Mouse (Mus musculus) lung, adult 2 months (tissue): Measurements from ENCODE around the gene Rnf181.

Experiments
- CTCF ChIP-seq: fragments of 200-500 bp; IDR thresholded peaks from 2 replicates; pipeline ENCODE4 v1.5.1; 2011; ENCODE audit warnings: mild to moderate bottlenecking, low read length, control low read depth; ENCODE audit not compliant: insufficient read depth
- POLR2A ChIP-seq: fragments of 200-500 bp; IDR thresholded peaks from 2 replicates; pipeline ENCODE4 v1.6.1; 2011; ENCODE audit warnings: low read depth, mild to moderate bottlenecking, control low read depth, low read length, borderline replicate concordance; ENCODE audit errors: extremely low read depth

- TF ChIP-seq CTCF, result no peak
- no peak for TF ChIP-seq POLR2A
These were observed 4.4 kb upstream of the Rnf181 start for GRCm38 (mm10) chr6:72371147-72371546.
